Mouse (Mus musculus): ENCODE measurements at regions not wholly inside any gene's neighbourhood (a gene's known extent, or its start where the extent isn't known, plus 50 kb on each side); places are given as distances from the start of the nearest gene placed in this dataset.
A peak's percentile ranks its signal among the peaks of the same experiment; 100 is the strongest.

DNA sequence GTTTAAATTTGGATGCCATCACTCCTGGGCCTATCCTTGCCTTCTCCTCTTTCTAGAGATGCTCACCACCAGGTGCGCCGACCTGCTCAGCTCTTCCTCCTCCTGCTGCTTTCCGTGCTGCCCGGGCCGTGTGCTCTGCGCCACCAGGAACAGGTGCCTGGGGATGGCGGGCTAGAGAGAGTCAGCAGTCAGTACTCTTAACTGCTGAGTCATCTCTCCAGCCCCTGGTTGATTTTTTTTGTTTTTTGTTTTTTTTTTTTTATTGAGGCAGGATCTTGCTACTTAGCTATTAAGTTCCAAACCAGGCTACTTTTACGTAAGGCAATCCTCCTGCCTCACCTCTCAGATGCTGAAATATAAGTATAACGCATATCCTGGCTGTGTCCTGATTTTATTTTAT lies 59.8 kb upstream of the Larp1 start:
- no peak for ATAC-seq
- Histone ChIP-seq H3K9me3 (replicated peaks; ENCODE audit: control insufficient read depth, low read length, poor library complexity, severe bottlenecking) (no peaks in the 10 kb centered on the region), H3K9ac (ENCODE audit: low read depth, low read length) (no peak overlapping the region), H3K4me2 (ENCODE audit: low read length) (no peak overlapping the region), H3K36me3 (ENCODE audit: control insufficient read depth, insufficient read depth, low read length) (no peaks in the 10 kb centered on the region), H3K27me3 (ENCODE audit: control insufficient read depth, insufficient read depth, low read depth, low read length) (no peaks in the 10 kb centered on the region), H3K4me1 (ENCODE audit: control insufficient read depth, insufficient read depth, low read length) (no peaks in the 10 kb centered on the region), H3K4me3 (ENCODE audit: low read depth, low read length) (no peak overlapping the region), H3K27ac (ENCODE audit: low read length) (no peak overlapping the region)
- WGBS, result 76% methylated on average over 9 of the region's 9 CpGs

DNA sequence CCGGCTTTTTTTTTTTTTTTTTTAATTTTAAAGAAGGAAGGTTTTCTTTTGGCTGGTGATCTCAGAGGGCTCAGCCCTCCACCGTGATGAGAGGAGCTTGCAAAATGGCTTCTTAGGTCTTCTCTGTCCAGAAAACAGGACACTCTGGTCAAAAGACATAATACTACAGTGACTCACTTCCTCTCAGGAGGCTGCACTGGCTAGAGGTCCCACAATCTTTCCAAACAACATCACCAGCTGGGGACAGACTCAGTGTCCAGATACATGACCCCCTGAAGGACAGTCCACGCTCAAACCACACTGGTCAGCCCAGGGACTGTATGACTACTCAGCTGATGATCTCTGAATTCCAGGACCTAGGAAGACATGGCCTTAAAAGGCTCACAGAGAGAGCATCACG lies 61.5 kb upstream of the Larp1 start:
- no peak for ATAC-seq
- Histone ChIP-seq H3K27ac (ENCODE audit: low read length) (no peak overlapping the region), H3K4me3 (ENCODE audit: low read depth, low read length) (no peak overlapping the region), H3K9me3 (replicated peaks; ENCODE audit: control insufficient read depth, low read length, poor library complexity, severe bottlenecking) (no peaks in the 10 kb centered on the region), H3K4me1 (ENCODE audit: control insufficient read depth, insufficient read depth, low read length) (no peaks in the 10 kb centered on the region), H3K4me2 (ENCODE audit: low read length) (no peak overlapping the region), H3K36me3 (ENCODE audit: control insufficient read depth, insufficient read depth, low read length) (no peaks in the 10 kb centered on the region), H3K27me3 (ENCODE audit: control insufficient read depth, insufficient read depth, low read depth, low read length) (no peaks in the 10 kb centered on the region), H3K9ac (ENCODE audit: low read depth, low read length) (no peak overlapping the region)
- WGBS, result 94% methylated on average over 4 of the region's 4 CpGs

DNA sequence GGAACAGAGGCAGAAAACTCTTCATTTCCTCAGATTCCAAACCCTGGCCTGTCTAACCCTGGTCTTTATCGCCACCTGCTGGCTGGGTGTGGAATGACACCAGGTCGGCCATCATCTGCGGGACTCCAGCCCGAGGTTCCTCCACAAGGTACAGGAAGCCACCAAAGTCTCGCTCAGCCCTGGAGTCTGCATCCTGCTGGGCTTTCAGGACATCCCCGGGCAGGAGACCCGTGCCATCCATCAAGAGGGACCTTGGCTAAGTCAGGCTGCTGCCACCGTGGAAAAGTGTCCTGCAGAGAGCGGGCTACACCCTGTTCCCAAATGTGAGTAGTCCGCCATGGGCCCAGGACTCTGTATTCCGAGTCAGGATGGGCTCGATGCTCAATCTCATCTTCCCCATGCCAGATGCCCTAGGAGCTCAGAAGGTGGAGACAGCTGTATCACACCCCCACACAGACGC lies 74.4 kb upstream of the Larp1 start:
- peak; percentile 64 for ATAC-seq
- 11% methylated on average over 13 of the region's 13 CpGs for WGBS
- peak overlapping the region; percentile 54 for H3K4me2 ChIP-seq (ENCODE audit: low read length)
- H3K27ac ChIP-seq (ENCODE audit: low read length), result no peak overlapping the region
- H3K4me3 ChIP-seq (ENCODE audit: low read depth, low read length), result 0 out of 2 replicates have a peak overlapping the region, but pooled peaks have one; percentile 25
- H3K9me3 ChIP-seq (replicated peaks; ENCODE audit: control insufficient read depth, low read length, poor library complexity, severe bottlenecking), result no peaks in the 10 kb centered on the region
- peaks cover 2% of the 10 kb centered on the region; the same call in 1 of the 2 replicates for H3K27me3 ChIP-seq (ENCODE audit: control insufficient read depth, insufficient read depth, low read depth, low read length)
- peaks cover 2% of the 10 kb centered on the region; the same call in 1 of the 2 replicates for H3K4me1 ChIP-seq (ENCODE audit: control insufficient read depth, insufficient read depth, low read length)
- H3K9ac ChIP-seq (ENCODE audit: low read depth, low read length), result peak overlapping the region; percentile 56
- H3K36me3 ChIP-seq (ENCODE audit: control insufficient read depth, insufficient read depth, low read length), result no peaks in the 10 kb centered on the region

DNA sequence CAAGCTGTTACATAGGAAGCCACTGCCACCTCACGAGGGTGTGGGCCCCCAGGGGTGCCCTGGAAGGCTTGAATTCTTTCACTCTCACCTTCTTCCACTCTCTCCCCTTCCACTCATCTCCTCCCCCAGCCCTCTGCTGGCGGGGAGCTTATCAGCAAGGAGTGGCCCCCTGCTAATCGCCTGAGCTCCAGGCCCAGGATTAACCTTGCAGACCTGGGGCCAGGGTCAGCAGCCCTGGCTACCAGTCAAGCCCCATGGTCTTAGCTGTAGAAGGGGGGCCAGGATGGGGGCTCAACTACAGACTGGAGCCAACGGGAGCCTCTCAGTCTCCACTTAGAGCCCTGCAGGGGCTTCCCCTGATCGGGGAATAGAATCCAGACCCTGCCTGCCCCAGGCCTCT lies 75.8 kb upstream of the Larp1 start:
- no peak overlapping the region for H3K27ac ChIP-seq (ENCODE audit: low read length)

DNA sequence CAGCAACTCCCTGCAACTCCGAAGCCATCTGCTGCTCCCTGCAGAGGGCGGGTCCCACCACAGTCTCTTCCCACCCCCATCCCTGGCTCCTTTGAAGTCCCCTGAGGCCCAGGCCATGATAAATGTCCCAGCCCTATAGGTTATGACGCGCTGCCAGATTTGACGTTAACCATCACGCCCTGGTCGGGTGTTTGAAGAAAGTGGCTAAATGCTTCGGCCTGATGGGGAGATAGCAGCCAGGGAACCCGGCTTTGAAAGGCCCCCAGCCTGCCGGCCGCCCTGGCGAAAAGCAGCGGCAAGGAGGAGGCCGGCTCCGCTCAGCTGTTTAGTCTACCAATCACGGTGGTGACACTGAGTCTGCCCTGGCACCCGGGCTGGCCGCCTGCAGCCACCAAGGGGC lies 79.4 kb upstream of the Larp1 start:
- no peak for ATAC-seq
- H3K9me3 ChIP-seq (replicated peaks; ENCODE audit: control insufficient read depth, low read length, poor library complexity, severe bottlenecking), result no peaks in the 10 kb centered on the region
- H3K27ac ChIP-seq (ENCODE audit: low read length), result no peak overlapping the region
- H3K27me3 ChIP-seq (ENCODE audit: control insufficient read depth, insufficient read depth, low read depth, low read length), result peaks cover 2% of the 10 kb centered on the region; the same call in 1 of the 2 replicates
- peak overlapping the region; percentile 17; the same call in 1 of the 2 replicates for H3K9ac ChIP-seq (ENCODE audit: low read depth, low read length)
- H3K4me1 ChIP-seq (ENCODE audit: control insufficient read depth, insufficient read depth, low read length), result peaks cover 2% of the 10 kb centered on the region; the same call in 1 of the 2 replicates
- WGBS, result 9% methylated on average over 17 of the region's 18 CpGs
- peak overlapping the region; percentile 25; the same call in 1 of the 2 replicates for H3K4me2 ChIP-seq (ENCODE audit: low read length)
- H3K36me3 ChIP-seq (ENCODE audit: control insufficient read depth, insufficient read depth, low read length), result no peaks in the 10 kb centered on the region
- H3K4me3 ChIP-seq (ENCODE audit: low read depth, low read length), result no peak overlapping the region

More for the DNA sequence above, 75.8 kb upstream of the Larp1 start:
- Histone ChIP-seq H3K27me3 (ENCODE audit: control insufficient read depth, insufficient read depth, low read depth, low read length) (peaks cover 2% of the 10 kb centered on the region; the same call in 1 of the 2 replicates), H3K36me3 (ENCODE audit: control insufficient read depth, insufficient read depth, low read length) (no peaks in the 10 kb centered on the region), H3K4me3 (ENCODE audit: low read depth, low read length) (no peak overlapping the region), H3K4me2 (ENCODE audit: low read length) (no peak overlapping the region), H3K9ac (ENCODE audit: low read depth, low read length) (no peak overlapping the region), H3K9me3 (replicated peaks; ENCODE audit: control insufficient read depth, low read length, poor library complexity, severe bottlenecking) (no peaks in the 10 kb centered on the region), H3K4me1 (ENCODE audit: control insufficient read depth, insufficient read depth, low read length) (peaks cover 2% of the 10 kb centered on the region; the same call in 1 of the 2 replicates)
- no peak for ATAC-seq
- 9% methylated on average over 4 of the region's 5 CpGs for WGBS

DNA sequence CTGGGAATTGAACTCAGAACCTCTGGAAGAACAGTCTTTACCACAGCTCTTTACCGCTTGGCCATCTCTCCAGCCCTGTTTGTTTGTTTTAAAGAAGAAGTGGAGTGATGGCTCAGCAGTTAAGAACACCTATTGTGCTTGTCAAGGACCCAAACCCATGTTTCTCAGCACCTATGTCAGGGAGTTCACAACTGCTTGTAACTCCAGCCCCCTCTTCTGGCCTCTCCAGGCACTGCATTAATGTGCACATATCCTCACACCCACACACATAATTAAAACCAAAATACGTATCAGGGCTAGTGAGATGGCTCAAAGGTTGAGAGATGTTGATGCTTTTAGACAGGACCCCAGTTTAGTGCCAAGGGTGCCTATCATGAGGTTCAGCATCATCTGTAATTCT lies 87.6 kb upstream of the Hand1 start:
- Histone ChIP-seq H3K4me3 (ENCODE audit: low read depth, low read length) (no peak overlapping the region), H3K36me3 (ENCODE audit: control insufficient read depth, insufficient read depth, low read length) (no peaks in the 10 kb centered on the region), H3K27me3 (ENCODE audit: control insufficient read depth, insufficient read depth, low read depth, low read length) (no peaks in the 10 kb centered on the region), H3K4me2 (ENCODE audit: low read length) (no peak overlapping the region), H3K4me1 (ENCODE audit: control insufficient read depth, insufficient read depth, low read length) (no peaks in the 10 kb centered on the region), H3K27ac (ENCODE audit: low read length) (no peak overlapping the region), H3K9me3 (replicated peaks; ENCODE audit: control insufficient read depth, low read length, poor library complexity, severe bottlenecking) (no peaks in the 10 kb centered on the region), H3K9ac (ENCODE audit: low read depth, low read length) (no peak overlapping the region)
- ATAC-seq, result no peak
- 81% methylated on average over 2 of the region's 2 CpGs for WGBS

DNA sequence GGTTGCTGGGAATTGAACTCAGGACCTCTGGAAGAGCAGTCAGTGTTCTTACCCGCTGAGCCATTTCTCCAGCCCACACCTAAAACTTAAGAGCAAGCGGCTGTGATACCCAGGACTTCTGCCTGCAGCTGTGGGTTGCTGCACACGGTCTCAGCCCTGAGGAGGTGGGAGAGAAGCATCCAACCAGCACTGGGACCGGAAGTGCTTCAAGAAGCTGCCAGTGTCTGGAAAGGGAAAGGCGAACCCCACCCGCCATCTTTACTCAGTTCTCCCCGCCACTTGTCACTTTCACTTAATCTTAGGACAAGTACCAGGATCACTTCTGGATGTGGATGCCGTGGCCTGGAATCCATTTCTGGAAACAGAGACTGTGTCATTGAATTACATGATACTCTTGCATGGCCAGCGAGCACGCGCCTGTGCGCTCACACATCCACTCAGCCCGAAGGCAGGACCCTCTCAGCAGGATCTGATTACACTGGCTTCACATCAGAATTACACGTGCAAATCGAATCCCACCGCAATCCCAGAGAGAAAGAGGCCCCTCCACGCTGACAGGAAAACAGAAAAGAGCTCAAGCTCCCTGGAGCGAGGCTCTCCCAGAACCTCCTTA lies 85.9 kb upstream of the Hand1 start:
- H3K36me3 ChIP-seq (ENCODE audit: control insufficient read depth, insufficient read depth, low read length), result no peaks in the 10 kb centered on the region
- H3K4me1 ChIP-seq (ENCODE audit: control insufficient read depth, insufficient read depth, low read length), result no peaks in the 10 kb centered on the region
- H3K4me2 ChIP-seq (ENCODE audit: low read length), result no peak overlapping the region
- H3K4me3 ChIP-seq (ENCODE audit: low read depth, low read length), result no peak overlapping the region
- WGBS, result 81% methylated on average over 18 of the region's 18 CpGs
- no peaks in the 10 kb centered on the region for H3K27me3 ChIP-seq (ENCODE audit: control insufficient read depth, insufficient read depth, low read depth, low read length)
- no peak for ATAC-seq
- no peak overlapping the region for H3K9ac ChIP-seq (ENCODE audit: low read depth, low read length)
- H3K9me3 ChIP-seq (replicated peaks; ENCODE audit: control insufficient read depth, low read length, poor library complexity, severe bottlenecking), result no peaks in the 10 kb centered on the region
- no peak overlapping the region for H3K27ac ChIP-seq (ENCODE audit: low read length)

DNA sequence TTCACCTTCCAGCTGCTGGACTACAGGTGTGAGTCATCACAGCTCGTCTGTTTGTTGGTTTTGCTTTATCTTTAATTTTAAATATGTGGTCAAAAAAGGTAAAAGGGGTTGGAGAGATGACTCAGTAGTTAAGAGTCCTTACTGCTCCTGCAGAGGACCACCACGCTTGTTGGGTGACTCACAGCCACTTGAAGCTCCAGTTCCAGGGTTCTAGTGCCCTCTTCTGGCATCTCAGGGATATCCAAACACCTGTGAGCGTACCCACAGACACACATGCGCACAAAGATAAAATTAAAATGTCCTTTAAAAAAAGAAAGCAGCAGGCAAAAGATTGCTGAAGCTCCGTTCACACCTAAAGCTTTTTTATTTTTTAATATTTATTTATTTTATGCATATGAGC lies 85.4 kb upstream of the Hand1 start:
- H3K4me3 ChIP-seq (ENCODE audit: low read depth, low read length), result no peak overlapping the region
- H3K4me1 ChIP-seq (ENCODE audit: control insufficient read depth, insufficient read depth, low read length), result no peaks in the 10 kb centered on the region
- no peak for ATAC-seq
- no peak overlapping the region for H3K27ac ChIP-seq (ENCODE audit: low read length)
- H3K9me3 ChIP-seq (replicated peaks; ENCODE audit: control insufficient read depth, low read length, poor library complexity, severe bottlenecking), result no peaks in the 10 kb centered on the region
- no peaks in the 10 kb centered on the region for H3K36me3 ChIP-seq (ENCODE audit: control insufficient read depth, insufficient read depth, low read length)
- 79% methylated on average over 5 of the region's 5 CpGs for WGBS
- no peak overlapping the region for H3K9ac ChIP-seq (ENCODE audit: low read depth, low read length)
- no peak overlapping the region for H3K4me2 ChIP-seq (ENCODE audit: low read length)
- no peaks in the 10 kb centered on the region for H3K27me3 ChIP-seq (ENCODE audit: control insufficient read depth, insufficient read depth, low read depth, low read length)

DNA sequence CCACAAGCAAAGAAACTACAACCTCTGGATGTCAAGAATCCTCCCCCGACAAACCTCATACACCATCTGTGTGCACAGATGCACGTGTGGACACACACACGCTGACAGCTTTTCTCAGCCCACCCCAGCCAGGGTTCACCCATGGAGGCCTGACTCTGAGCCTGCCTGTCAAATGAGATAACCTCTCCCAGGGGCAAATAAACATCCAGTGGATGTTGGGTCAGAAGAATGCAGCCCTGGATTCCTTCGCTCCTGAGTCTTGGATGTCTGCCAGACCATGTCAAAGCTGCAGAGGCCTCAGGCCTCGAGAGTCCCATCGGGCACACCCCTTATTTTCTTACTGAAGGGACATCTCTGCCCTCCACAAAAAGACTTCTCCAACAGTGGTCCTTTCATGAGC lies 83.4 kb upstream of the Hand1 start:
- no peak overlapping the region for H3K27ac ChIP-seq (ENCODE audit: low read length)
- no peak for ATAC-seq
- no peak overlapping the region for H3K9ac ChIP-seq (ENCODE audit: low read depth, low read length)
- H3K4me2 ChIP-seq (ENCODE audit: low read length), result no peak overlapping the region
- WGBS, result 50% methylated on average over 6 of the region's 6 CpGs
- H3K27me3 ChIP-seq (ENCODE audit: control insufficient read depth, insufficient read depth, low read depth, low read length), result no peaks in the 10 kb centered on the region
- H3K4me3 ChIP-seq (ENCODE audit: low read depth, low read length), result no peak overlapping the region
- no peaks in the 10 kb centered on the region for H3K9me3 ChIP-seq (replicated peaks; ENCODE audit: control insufficient read depth, low read length, poor library complexity, severe bottlenecking)
- no peaks in the 10 kb centered on the region for H3K4me1 ChIP-seq (ENCODE audit: control insufficient read depth, insufficient read depth, low read length)
- H3K36me3 ChIP-seq (ENCODE audit: control insufficient read depth, insufficient read depth, low read length), result no peaks in the 10 kb centered on the region

All from midbrain, embryonic 16.5 days (tissue).